Mouse (Mus musculus): ENCODE measurements around the gene Mybbp1a.

DNA sequence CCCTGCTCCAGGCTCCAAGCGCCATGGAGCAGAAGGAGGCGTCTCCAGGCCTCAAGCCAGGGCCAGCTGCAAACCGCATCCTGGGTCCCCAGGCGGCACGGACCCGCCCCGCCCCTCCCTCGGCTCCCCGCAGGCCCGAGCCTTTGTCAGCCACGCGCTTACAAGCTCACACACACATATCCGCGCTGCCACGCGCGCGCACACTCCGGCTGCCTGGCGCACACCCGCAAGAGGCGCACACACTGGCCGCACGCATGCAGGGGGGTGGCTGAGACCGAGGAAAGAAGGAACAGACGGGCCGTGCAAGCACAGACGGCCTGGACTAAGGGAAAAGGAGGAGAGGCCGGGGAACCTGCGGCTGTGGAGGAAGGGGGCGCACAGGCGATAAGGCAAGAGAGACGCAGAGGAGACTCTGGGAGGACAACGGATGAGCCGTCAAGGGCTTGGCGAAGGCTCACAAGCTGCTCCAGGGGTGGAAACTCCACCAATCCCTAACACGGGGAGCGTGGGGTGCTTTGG is 47.7 kb downstream of the Mybbp1a start:
- TF ChIP-seq POLR2A (IDR thresholded peaks at IDR 0.05; ENCODE audit: borderline replicate concordance, insufficient read depth, low read length): no peak
- no peak for TF ChIP-seq CTCF (IDR thresholded peaks at IDR 0.05; ENCODE audit: borderline replicate concordance, insufficient read depth, low read depth, low read length)
